Mouse (Mus musculus): ENCODE results near the gene Kctd2.

GRCm38 (mm10) chr11:115429307-115429706 is 9.4 kb downstream of the Kctd2 start:
- TF ChIP-seq CTCF (IDR thresholded peaks at IDR 0.05; ENCODE audit: control insufficient read depth, insufficient read depth, low read length) (no peak), POLR2A (IDR thresholded peaks at IDR 0.05; ENCODE audit: borderline replicate concordance, control insufficient read depth, low read depth, low read length) (no peak)

Data from bone marrow, adult 2 months (tissue).